Mouse (Mus musculus) liver, embryonic 14.5 days (tissue): ENCODE results near the gene Chka.

Experiments used
- CTCF ChIP-seq: IDR thresholded peaks from 2 replicates; pipeline ENCODE4 v1.5.1; 2016; ENCODE audit warnings: antibody characterized with exemption, low read depth, control low read depth
- EP300 ChIP-seq: IDR thresholded peaks from 2 replicates; pipeline ENCODE4 v1.6.1; 2016; ENCODE audit warnings: antibody characterized with exemption, low read depth

DNA sequence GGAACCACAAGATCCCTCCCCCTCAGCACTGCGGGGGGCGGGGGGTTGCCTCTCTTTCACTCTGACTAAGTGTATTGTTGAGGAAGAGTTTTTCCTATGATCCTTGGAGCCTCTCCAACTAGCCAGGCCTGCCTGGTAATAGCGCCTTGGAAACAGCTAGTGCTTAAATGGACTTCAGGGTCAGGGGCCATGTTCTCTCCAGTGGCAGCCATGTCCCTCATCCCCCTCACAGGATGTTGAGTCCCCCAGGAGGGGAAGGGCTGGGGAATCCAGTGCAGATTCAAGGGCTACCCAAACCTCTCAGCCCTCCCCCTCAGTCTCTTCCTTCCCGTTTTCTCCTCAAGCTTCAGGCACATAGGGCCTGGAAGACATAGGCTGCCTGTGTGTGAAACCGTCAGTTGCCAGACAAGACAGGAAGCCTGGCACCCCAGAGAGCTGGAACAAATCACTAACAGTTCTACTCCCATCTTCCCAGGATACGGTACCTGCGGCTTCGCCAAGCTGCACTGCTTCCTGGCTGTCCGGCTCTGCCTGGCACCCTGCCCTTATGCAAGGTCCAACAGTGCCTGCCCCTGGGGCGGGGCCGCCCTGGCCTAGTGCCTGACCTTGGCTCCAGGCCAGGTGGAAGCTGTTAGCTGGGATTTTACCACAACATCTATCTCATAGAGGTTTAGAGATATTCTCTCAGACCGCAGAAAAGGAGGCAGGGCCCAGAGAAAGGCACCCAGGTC is 77.8 kb downstream of the Chka start, which contains the start of gene Aldh3b1:
- no peak for TF ChIP-seq CTCF
- TF ChIP-seq EP300: no peak
